Mouse (Mus musculus) MEL (cell line): ENCODE data around the gene Cables2. TPM values are rescaled to one million over a fixed set of nuclear protein-coding genes. Genes with fewer than 3 reads are reported as not detected.

Source experiments
- DNase-seq: peaks from one replicate; pipeline ENCODE4 v3.0.0; 2011; ENCODE audit warnings: low read depth, low spot score
- H3K27ac ChIP-seq: 2 replicates; pipeline ENCODE4 v1.5.1; 2012; ENCODE audit warnings: low read depth, mild to moderate bottlenecking, control low read depth, low read length, moderate library complexity; ENCODE audit not compliant: control insufficient read depth
- H3K27me3 ChIP-seq, 2 experiments: fragments of 150-350 bp in 1 of 2; sonication (generic) in 1 of 2; 2 replicates each; pipeline ENCODE4 v1.6.1; 2012; ENCODE audit warnings: low read length in 2 of 2, mild to moderate bottlenecking in 2 of 2, improper control_type of control experiment in 1 of 2, moderate library complexity in 1 of 2; ENCODE audit not compliant: insufficient read depth in 2 of 2, control insufficient read depth in 1 of 2
- H3K36me3 ChIP-seq, 2 experiments: 2 replicates each; pipeline ENCODE4 v1.6.1; 2012 to 2014; ENCODE audit warnings: low read length in 2 of 2, improper control_type of control experiment in 1 of 2, inconsistent platforms in 1 of 2, mild to moderate bottlenecking in 1 of 2; ENCODE audit not compliant: insufficient read depth in 2 of 2, control insufficient read depth in 1 of 2
- H3K4me1 ChIP-seq, 2 experiments: fragments of 150-350 bp in 1 of 2; sonication (generic) in 1 of 2; 2 replicates each; pipeline ENCODE4 v1.6.1; 2012; ENCODE audit warnings: low read length in 2 of 2, improper control_type of control experiment in 1 of 2, mild to moderate bottlenecking in 1 of 2; ENCODE audit not compliant: insufficient read depth in 2 of 2, control insufficient read depth in 1 of 2
- H3K4me3 ChIP-seq, 2 experiments: fragments of 150-350 bp in 1 of 2; sonication (generic) in 1 of 2; 2 replicates each; pipeline ENCODE4 v1.5.1; 2012; ENCODE audit warnings: low read depth in 2 of 2, low read length in 2 of 2, mild to moderate bottlenecking in 2 of 2, moderate library complexity in 2 of 2, control low read depth in 1 of 2, improper control_type of control experiment in 1 of 2; ENCODE audit not compliant: control insufficient read depth in 1 of 2, insufficient read depth in 1 of 2
- H3K79me2 ChIP-seq: 2 replicates; pipeline ENCODE4 v1.6.1; 2012; ENCODE audit warnings: mild to moderate bottlenecking, low read length, moderate library complexity; ENCODE audit not compliant: control insufficient read depth, poor library complexity, insufficient read depth
- H3K9ac ChIP-seq: 2 replicates; pipeline ENCODE4 v1.6.1; 2012; ENCODE audit warnings: low read depth, mild to moderate bottlenecking, control low read depth, low read length, moderate library complexity; ENCODE audit not compliant: control insufficient read depth, poor library complexity, severe bottlenecking
- H3K9me3 ChIP-seq: fragments of 150-350 bp; sonication (generic); replicated peaks from 2 replicates; pipeline ENCODE4 v1.6.1; 2012; ENCODE audit warnings: mild to moderate bottlenecking, low read length, improper control_type of control experiment, moderate library complexity; ENCODE audit not compliant: insufficient read depth
- BHLHE40 ChIP-seq: IDR thresholded peaks from 2 replicates; pipeline ENCODE4 v1.6.1; 2012; ENCODE audit warnings: low read depth, mild to moderate bottlenecking, inconsistent platforms, low read length, improper control_type of control experiment, borderline replicate concordance
- CHD2 ChIP-seq: IDR thresholded peaks from 2 replicates; pipeline ENCODE4 v1.6.1; 2011; ENCODE audit warnings: low read length, improper control_type of control experiment
- E2F4 ChIP-seq: IDR thresholded peaks from 2 replicates; pipeline ENCODE4 v1.6.1; 2011; ENCODE audit warnings: low read depth, low read length, improper control_type of control experiment, borderline replicate concordance
- ELF1 ChIP-seq: IDR thresholded peaks from 2 replicates; pipeline ENCODE4 v1.6.1; 2014; ENCODE audit warnings: low read depth, mild to moderate bottlenecking, inconsistent platforms, low read length, improper control_type of control experiment, moderate library complexity
- ETS1 ChIP-seq: IDR thresholded peaks from 2 replicates; pipeline ENCODE4 v1.6.1; 2012; ENCODE audit warnings: low read depth, mild to moderate bottlenecking, inconsistent platforms, low read length, improper control_type of control experiment, moderate library complexity
- GABPA ChIP-seq: IDR thresholded peaks from 2 replicates; pipeline ENCODE4 v1.6.1; 2012; ENCODE audit warnings: low read depth, mild to moderate bottlenecking, inconsistent platforms, low read length, improper control_type of control experiment, moderate library complexity
- GATA1 ChIP-seq: IDR thresholded peaks from 2 replicates; pipeline ENCODE4 v1.6.1; 2011; ENCODE audit warnings: low read depth, low read length, improper control_type of control experiment
- HCFC1 ChIP-seq: IDR thresholded peaks from 2 replicates; pipeline ENCODE4 v1.6.1; 2012; ENCODE audit warnings: low read depth, mild to moderate bottlenecking, inconsistent platforms, low read length, improper control_type of control experiment, moderate library complexity
- KAT2A ChIP-seq: conservative IDR thresholded peaks from 2 replicates; pipeline ENCODE4 v1.6.1; 2012; ENCODE audit warnings: low read depth, low read length, improper control_type of control experiment, inconsistent platforms
- MAX ChIP-seq: IDR thresholded peaks from 2 replicates; pipeline ENCODE4 v1.6.1; 2011; ENCODE audit warnings: low read length, improper control_type of control experiment
- MAZ ChIP-seq: IDR thresholded peaks from 2 replicates; pipeline ENCODE4 v1.6.1; 2012; ENCODE audit warnings: low read depth, mild to moderate bottlenecking, inconsistent platforms, low read length, improper control_type of control experiment
- MXI1 ChIP-seq: IDR thresholded peaks from 2 replicates; pipeline ENCODE4 v1.6.1; 2011; ENCODE audit warnings: mild to moderate bottlenecking, low read depth, low read length, improper control_type of control experiment
- MYC ChIP-seq: IDR thresholded peaks from 2 replicates; pipeline ENCODE4 v1.6.1; 2011; ENCODE audit warnings: low read depth, mild to moderate bottlenecking, low read length, improper control_type of control experiment, moderate library complexity
- NELFE ChIP-seq: IDR thresholded peaks from 2 replicates; pipeline ENCODE4 v1.6.1; 2011; ENCODE audit warnings: low read depth, low read length, improper control_type of control experiment
- NRF1 ChIP-seq: IDR thresholded peaks from 2 replicates; pipeline ENCODE4 v1.6.1; 2014; ENCODE audit warnings: low read depth, mild to moderate bottlenecking, inconsistent platforms, low read length, improper control_type of control experiment, moderate library complexity; ENCODE audit not compliant: poor library complexity, insufficient read depth, severe bottlenecking
- POLR2A ChIP-seq, 2 experiments: IDR thresholded peaks; 2 replicates each; pipeline ENCODE4 v1.6.1; 2011 to 2012; ENCODE audit warnings: low read length in 2 of 2, mild to moderate bottlenecking in 2 of 2, control low read depth in 1 of 2, improper control_type of control experiment in 1 of 2, low read depth in 1 of 2, moderate library complexity in 1 of 2; ENCODE audit not compliant: control insufficient read depth in 1 of 2, insufficient read depth in 1 of 2, poor library complexity in 1 of 2
- POLR2AphosphoS2 ChIP-seq: IDR thresholded peaks from 2 replicates; pipeline ENCODE4 v1.6.1; 2011; ENCODE audit warnings: low read length, improper control_type of control experiment
- POLR2AphosphoS5 ChIP-seq: IDR thresholded peaks from 2 replicates; pipeline ENCODE4 v1.6.1; 2012; ENCODE audit warnings: low read depth, borderline replicate concordance, mild to moderate bottlenecking, inconsistent platforms, low read length, moderate library complexity, mixed read lengths
- RAD21 ChIP-seq: IDR thresholded peaks from 2 replicates; pipeline ENCODE4 v1.6.1; 2011; ENCODE audit warnings: mild to moderate bottlenecking, low read depth, low read length, improper control_type of control experiment
- RCOR1 ChIP-seq: IDR thresholded peaks from 2 replicates; pipeline ENCODE4 v1.6.1; 2012; ENCODE audit warnings: low read depth, mild to moderate bottlenecking, inconsistent platforms, low read length, improper control_type of control experiment
- SIN3A ChIP-seq: IDR thresholded peaks from 2 replicates; pipeline ENCODE4 v1.6.1; 2012; ENCODE audit warnings: low read length, improper control_type of control experiment, inconsistent platforms
- SMC3 ChIP-seq: IDR thresholded peaks from 2 replicates; pipeline ENCODE4 v1.6.1; 2011; ENCODE audit warnings: low read depth, low read length, improper control_type of control experiment
- TBP ChIP-seq: IDR thresholded peaks from 2 replicates; pipeline ENCODE4 v1.8.0; 2011; ENCODE audit warnings: low read depth, low read length, improper control_type of control experiment
- TCF12 ChIP-seq: IDR thresholded peaks from 2 replicates; pipeline ENCODE4 v1.6.1; 2014; ENCODE audit warnings: low read depth, mild to moderate bottlenecking, inconsistent platforms, low read length, improper control_type of control experiment, moderate library complexity
- USF1 ChIP-seq: IDR thresholded peaks from 2 replicates; pipeline ENCODE4 v1.6.1; 2014; ENCODE audit warnings: low read depth, mild to moderate bottlenecking, inconsistent platforms, low read length, improper control_type of control experiment, moderate library complexity
- USF2 ChIP-seq, 2 experiments: IDR thresholded peaks; 2 replicates each; pipeline ENCODE4 v1.6.1; 2011 to 2012; ENCODE audit warnings: improper control_type of control experiment in 2 of 2, low read length in 2 of 2, borderline replicate concordance in 1 of 2, inconsistent platforms in 1 of 2, low read depth in 1 of 2, mild to moderate bottlenecking in 1 of 2; ENCODE audit not compliant: insufficient read depth in 1 of 2
- ZMIZ1 ChIP-seq: IDR thresholded peaks from 2 replicates; pipeline ENCODE4 v1.6.1; 2012; ENCODE audit warnings: low read depth, mild to moderate bottlenecking, inconsistent platforms, low read length, improper control_type of control experiment, moderate library complexity
- ZNF384 ChIP-seq: IDR thresholded peaks from 2 replicates; pipeline ENCODE4 v1.6.1; 2012; ENCODE audit warnings: low read depth, mild to moderate bottlenecking, inconsistent platforms, low read length, improper control_type of control experiment
- polyA plus RNA-seq, 2 experiments: library from polyadenylated mRNA; stranded (reverse) in 1 of 2; unstranded in 1 of 2; fragments of >175 nt in 1 of 2; fragments of >200 nt in 1 of 2; gene quantifications; 2 replicates each; pipeline versions ENCODE4 v1.2.1 to v1.2.4; 2012; ENCODE audit warnings: low replicate concordance in 2 of 2, low read depth in 1 of 2; ENCODE audit not compliant: insufficient read length in 2 of 2, insufficient read depth in 1 of 2, missing spikeins in 1 of 2
- total RNA-seq: library from RNA; depleted of rRNA; stranded (reverse); fragments of 300-350 nt; gene quantifications from 2 replicates; pipeline ENCODE4 v1.2.3, GENCODE M21; 2012

The Cables2 gene
- total and polyA plus RNA-seq, 3 experiments, result 10.7 to 16.7 TPM; not detected in 1

DNA sequence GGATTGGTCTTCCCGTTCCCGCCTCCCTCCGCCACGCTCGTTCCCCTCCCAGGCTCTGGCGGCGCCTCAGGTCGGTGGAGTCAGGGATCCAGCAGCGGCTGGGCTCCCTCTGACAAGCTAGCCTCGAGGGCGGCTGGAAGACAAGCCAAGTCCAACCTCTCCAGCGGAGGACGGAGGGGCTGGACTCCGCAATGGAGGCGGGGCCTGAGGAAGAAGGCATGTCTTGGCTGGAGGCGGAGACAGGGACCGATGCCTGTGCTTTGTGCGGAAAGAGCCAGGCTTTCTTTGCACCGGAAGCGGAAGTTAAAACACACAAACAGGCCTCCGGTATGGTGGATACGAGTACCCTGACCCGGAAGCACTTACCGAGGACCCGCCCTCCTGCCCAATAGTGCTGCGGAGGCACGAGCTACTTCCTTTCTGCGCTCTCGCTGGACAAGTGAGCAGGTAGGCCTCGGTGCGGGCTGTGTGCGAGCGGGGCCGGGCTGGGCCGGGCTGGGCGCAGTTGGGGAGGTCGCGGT, 16.2 kb downstream of the Cables2 start, which contains the start of gene Rps21:
Gene Rps21 (plus strand): TSS at position 377 of the 521 bp plus-strand sequence.
- Histone ChIP-seq H3K36me3 (peaks cover 6 to 17% of the 10 kb centered on the region in 2 experiments), H3K9me3 (no peaks in the 10 kb centered on the region)
- peak; percentile 43; the same call in 1 of the 2 replicates for TF ChIP-seq USF1
- no peak for TF ChIP-seq ZNF384
- TF ChIP-seq HCFC1, result peak; percentile 97
- peak; percentile 55; the same call in 1 of the 2 replicates for TF ChIP-seq POLR2AphosphoS5
- TF ChIP-seq CHD2, result peak; percentile 95
- peak; percentile 5; the same call in 1 of the 2 replicates for TF ChIP-seq ETS1
- TF ChIP-seq ELF1, result peak; percentile 95
- no peak for TF ChIP-seq E2F4
- no peak for TF ChIP-seq SMC3
- peak; percentile 89 for TF ChIP-seq SIN3A
- peak; percentile 85 for TF ChIP-seq MXI1
- TF ChIP-seq RCOR1, result peak; percentile 87
- TF ChIP-seq USF2 (IDR thresholded peaks at IDR 0.05; ENCODE audit: borderline replicate concordance in 1 of 2, insufficient read depth in 1 of 2, low read depth in 1 of 2, low read length in 2 of 2), result no peak
- TF ChIP-seq POLR2AphosphoS2, result peak; percentile 90
- TF ChIP-seq GATA1, result 0 out of 2 replicates have a peak, but pooled peaks have one; percentile 19
- peak; percentile 81 for TF ChIP-seq TCF12
- peak; percentile 96 for TF ChIP-seq MYC
- peak; percentile 81 to 96 for TF ChIP-seq POLR2A (IDR thresholded peaks at IDR 0.05; ENCODE audit: control insufficient read depth in 1 of 2, insufficient read depth in 1 of 2, low read depth in 1 of 2, low read length in 2 of 2, poor library complexity in 1 of 2)
- peak; percentile 98 for TF ChIP-seq NELFE
- TF ChIP-seq GABPA, result no peak
- peak; percentile 26; the same call in 1 of the 2 replicates for TF ChIP-seq MAZ
- peak; percentile 72; the same call in 1 of the 2 replicates for TF ChIP-seq MAX
- TF ChIP-seq RAD21, result no peak
- TF ChIP-seq ZMIZ1, result peak; percentile 82
- TF ChIP-seq NRF1, result 0 out of 2 replicates have a peak, but pooled peaks have one; percentile 11
- peak; percentile 98 for TF ChIP-seq TBP
- TF ChIP-seq KAT2A, result peak; percentile 98
- peak; percentile 93 for TF ChIP-seq BHLHE40

More for the DNA sequence above, 16.2 kb downstream of the Cables2 start, which contains the start of gene Rps21:
- H3K4me3 ChIP-seq, result peak within 1 kb of the TSS; percentile 65 to 84
- H3K27ac ChIP-seq, result peak within 1 kb of the TSS; percentile 68
- peaks cover 0 to 11% of the 10 kb centered on the region in 2 experiments; a peak in 2 of 4 replicates for H3K4me1 ChIP-seq
- peaks cover 18% of the 10 kb centered on the region for H3K79me2 ChIP-seq
- H3K27me3 ChIP-seq, result no peaks in the 10 kb centered on the region
- DNase-seq, result peak; percentile 100
- H3K9ac ChIP-seq, result peak within 1 kb of the TSS; percentile 92
